Mouse (Mus musculus): ENCODE results near the gene Zfyve1. TPM values are rescaled to one million over a fixed set of nuclear protein-coding genes. Genes with fewer than 3 reads are reported as not detected.
A peak's percentile ranks its signal among the peaks of the same experiment; 100 is the strongest.
"Not testable (repeated sequence)": the region's sequence is repeated elsewhere in the genome, so short reads cannot be mapped to it uniquely, and the experiment has no call there.

The Zfyve1 gene
- polyA plus RNA-seq, 1 experiment: 37.7 TPM

DNA sequence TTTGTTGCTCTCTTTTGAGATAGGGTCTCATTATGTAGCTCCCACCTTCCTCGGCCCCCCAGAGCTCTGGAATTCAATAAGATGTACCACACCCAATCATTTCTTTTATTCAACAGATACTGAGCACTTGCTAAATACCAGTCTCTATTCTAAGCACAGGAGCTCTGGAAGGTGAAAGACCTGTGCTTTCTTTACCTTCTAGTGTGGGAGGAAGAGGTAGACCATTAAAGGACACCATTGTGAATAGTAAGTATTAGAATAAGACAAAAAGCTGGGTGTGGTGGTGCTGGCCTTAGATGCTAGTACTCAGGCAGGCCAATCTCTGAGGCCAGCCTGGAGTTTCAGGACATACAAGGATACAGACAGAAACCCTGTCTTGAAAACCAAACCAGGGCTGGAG lies 27.3 kb upstream of the Zfyve1 start:
- no peaks in the 10 kb centered on the region for H3K36me3 ChIP-seq (ENCODE audit: control insufficient read depth, insufficient read depth, low read length, poor library complexity, severe bottlenecking)

DNA sequence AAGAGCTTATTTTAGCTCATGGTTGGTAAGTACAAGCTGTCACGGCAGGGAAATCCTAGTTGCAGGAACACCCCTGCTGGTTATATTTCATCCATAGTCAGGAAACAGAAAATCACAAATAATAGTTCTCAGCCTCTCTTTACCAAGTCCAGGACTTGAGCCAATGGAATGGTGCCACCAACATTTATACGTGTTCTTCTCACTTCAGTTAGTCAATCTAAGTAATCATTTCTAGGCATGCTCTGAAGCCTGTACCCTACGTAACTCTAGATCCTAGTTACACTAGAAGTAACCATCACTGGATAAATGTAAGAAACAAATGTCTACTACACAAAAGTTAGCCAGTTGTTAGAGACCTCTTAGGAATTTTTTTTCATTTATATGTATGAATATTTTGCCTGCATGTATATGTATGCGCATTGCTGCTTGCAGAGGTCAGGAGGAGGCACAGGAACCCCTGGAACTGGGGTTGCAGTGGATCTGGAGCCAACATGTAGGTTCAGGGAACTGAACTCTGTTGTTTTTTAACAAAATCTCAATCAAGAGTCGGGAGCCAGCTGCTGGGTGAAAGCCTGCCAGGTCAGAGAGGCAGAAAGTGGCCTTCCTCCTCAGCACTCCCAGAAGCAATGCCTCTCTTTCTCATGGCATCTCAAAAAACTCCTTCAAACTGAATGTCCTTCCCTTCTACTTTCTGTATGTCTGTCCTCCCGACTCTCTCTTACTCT lies 25.2 kb upstream of the Zfyve1 start:
- Histone ChIP-seq H3K36me3 (ENCODE audit: control insufficient read depth, insufficient read depth, low read length, poor library complexity, severe bottlenecking) (no peaks in the 10 kb centered on the region), H3K9ac (ENCODE audit: low read depth, poor library complexity, severe bottlenecking) (no peak overlapping the region), H3K9me3 (replicated peaks; ENCODE audit: control insufficient read depth, insufficient read depth, low read length, poor library complexity, severe bottlenecking) (no peaks in the 10 kb centered on the region), H3K27ac (ENCODE audit: insufficient read depth, low read length) (no peak overlapping the region), H3K4me3 (ENCODE audit: low read depth, low read length) (no peak overlapping the region), H3K4me1 (ENCODE audit: control insufficient read depth, insufficient read depth, low read length) (peaks cover 3% of the 10 kb centered on the region), H3K27me3 (ENCODE audit: control insufficient read depth, insufficient read depth, low read length, poor library complexity, severe bottlenecking) (no peaks in the 10 kb centered on the region)
- TF ChIP-seq EP300 (IDR thresholded peaks at IDR 0.05; ENCODE audit: insufficient read depth, low read depth, low read length): no peak
- no peak for TF ChIP-seq CTCF (IDR thresholded peaks at IDR 0.05; ENCODE audit: low read depth, low read length)

More for the DNA sequence above, 27.3 kb upstream of the Zfyve1 start:
- peak overlapping the region; percentile 61; the same call in 1 of the 2 replicates for H3K27ac ChIP-seq (ENCODE audit: insufficient read depth, low read length)
- H3K4me3 ChIP-seq (ENCODE audit: low read depth, low read length): no peak overlapping the region
- no peaks in the 10 kb centered on the region for H3K9me3 ChIP-seq (replicated peaks; ENCODE audit: control insufficient read depth, insufficient read depth, low read length, poor library complexity, severe bottlenecking)
- peaks cover 3% of the 10 kb centered on the region for H3K4me1 ChIP-seq (ENCODE audit: control insufficient read depth, insufficient read depth, low read length)
- H3K27me3 ChIP-seq (ENCODE audit: control insufficient read depth, insufficient read depth, low read length, poor library complexity, severe bottlenecking): no peaks in the 10 kb centered on the region
- no peak for TF ChIP-seq POLR2A (IDR thresholded peaks at IDR 0.05; ENCODE audit: insufficient read depth, low read length)
- TF ChIP-seq CTCF (IDR thresholded peaks at IDR 0.05; ENCODE audit: low read depth, low read length): no peak
- no peak for TF ChIP-seq EP300 (IDR thresholded peaks at IDR 0.05; ENCODE audit: insufficient read depth, low read depth, low read length)
- H3K9ac ChIP-seq (ENCODE audit: low read depth, poor library complexity, severe bottlenecking): no peak overlapping the region

DNA sequence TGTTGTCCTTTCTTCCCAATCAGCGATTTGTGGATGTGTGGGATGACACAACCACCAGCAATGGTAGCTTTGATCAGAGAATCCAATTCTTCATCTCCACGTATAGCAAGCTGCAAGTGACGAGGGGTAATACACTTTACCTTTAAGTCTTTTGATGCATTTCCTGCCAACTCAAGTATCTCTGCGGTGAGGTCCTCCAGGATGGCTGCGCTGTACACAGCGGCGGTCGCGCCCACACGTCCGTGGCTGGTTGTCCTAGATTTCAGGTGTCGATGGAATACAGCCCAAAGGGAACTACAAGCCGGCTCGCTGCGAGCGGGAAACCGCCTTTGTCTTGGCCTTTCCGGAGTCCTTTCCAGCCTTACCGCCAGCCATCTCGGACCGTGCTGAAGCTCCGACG lies 23.7 kb upstream of the Zfyve1 start:
- not testable (repeated sequence) for H3K27ac ChIP-seq (ENCODE audit: insufficient read depth, low read length); H3K4me1 ChIP-seq (ENCODE audit: control insufficient read depth, insufficient read depth, low read length); H3K36me3 ChIP-seq (ENCODE audit: control insufficient read depth, insufficient read depth, low read length, poor library complexity, severe bottlenecking); H3K9me3 ChIP-seq (replicated peaks; ENCODE audit: control insufficient read depth, insufficient read depth, low read length, poor library complexity, severe bottlenecking); H3K27me3 ChIP-seq (ENCODE audit: control insufficient read depth, insufficient read depth, low read length, poor library complexity, severe bottlenecking)
- Histone ChIP-seq H3K9ac (ENCODE audit: low read depth, poor library complexity, severe bottlenecking) (peak overlapping the region; percentile 80), H3K4me3 (ENCODE audit: low read depth, low read length) (peak overlapping the region; percentile 69)

DNA sequence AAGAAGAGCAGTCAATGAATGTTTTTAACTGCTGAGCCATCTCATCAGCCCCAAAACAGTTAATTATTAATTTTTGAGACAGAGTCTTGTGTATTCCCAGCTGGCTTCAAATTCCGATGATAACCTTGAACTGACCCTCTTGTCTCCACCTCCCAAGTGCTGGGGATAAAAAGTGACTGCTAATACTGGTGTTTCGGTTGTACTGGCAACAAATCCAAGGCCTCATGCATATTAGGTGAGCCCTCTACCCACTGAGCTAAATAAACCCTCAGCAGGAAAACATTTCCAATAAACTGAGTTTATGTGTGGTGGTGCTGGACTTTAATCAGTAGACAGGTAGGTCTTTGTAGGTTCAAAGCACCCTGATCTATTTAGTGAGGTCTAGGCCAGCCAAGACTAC lies 22.0 kb upstream of the Zfyve1 start:
- no peak overlapping the region for H3K27ac ChIP-seq (ENCODE audit: insufficient read depth, low read length)
- no peak overlapping the region for H3K4me3 ChIP-seq (ENCODE audit: low read depth, low read length)
- H3K27me3 ChIP-seq (ENCODE audit: control insufficient read depth, insufficient read depth, low read length, poor library complexity, severe bottlenecking): no peaks in the 10 kb centered on the region
- H3K36me3 ChIP-seq (ENCODE audit: control insufficient read depth, insufficient read depth, low read length, poor library complexity, severe bottlenecking): no peaks in the 10 kb centered on the region
- no peaks in the 10 kb centered on the region for H3K4me1 ChIP-seq (ENCODE audit: control insufficient read depth, insufficient read depth, low read length)
- no peaks in the 10 kb centered on the region for H3K9me3 ChIP-seq (replicated peaks; ENCODE audit: control insufficient read depth, insufficient read depth, low read length, poor library complexity, severe bottlenecking)
- H3K9ac ChIP-seq (ENCODE audit: low read depth, poor library complexity, severe bottlenecking): no peak overlapping the region
- TF ChIP-seq EP300 (IDR thresholded peaks at IDR 0.05; ENCODE audit: insufficient read depth, low read depth, low read length): no peak
- TF ChIP-seq CTCF (IDR thresholded peaks at IDR 0.05; ENCODE audit: low read depth, low read length): no peak
- no peak for TF ChIP-seq POLR2A (IDR thresholded peaks at IDR 0.05; ENCODE audit: insufficient read depth, low read length)

DNA sequence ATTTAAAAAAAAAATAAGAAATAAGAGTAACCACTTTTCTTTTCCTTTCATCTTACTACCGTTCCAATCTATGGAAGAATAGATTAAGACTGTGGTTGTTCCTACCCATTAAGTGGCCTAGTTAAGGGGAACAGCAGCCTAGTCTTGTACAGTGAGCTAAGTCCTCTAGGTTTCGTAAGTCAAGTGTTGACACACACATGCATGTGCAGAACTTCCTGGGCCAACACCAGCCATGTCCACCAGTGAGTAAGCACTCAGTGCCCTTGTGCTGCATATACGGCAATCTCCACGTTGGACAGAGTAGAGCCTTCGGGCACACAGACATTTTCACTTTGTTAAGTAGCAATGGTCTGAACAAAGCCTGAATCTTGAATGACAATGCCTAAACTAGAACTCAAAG lies 20.2 kb upstream of the Zfyve1 start:
- Histone ChIP-seq H3K36me3 (ENCODE audit: control insufficient read depth, insufficient read depth, low read length, poor library complexity, severe bottlenecking) (no peaks in the 10 kb centered on the region), H3K4me3 (ENCODE audit: low read depth, low read length) (no peak overlapping the region), H3K27ac (ENCODE audit: insufficient read depth, low read length) (no peak overlapping the region), H3K4me1 (ENCODE audit: control insufficient read depth, insufficient read depth, low read length) (no peaks in the 10 kb centered on the region), H3K9ac (ENCODE audit: low read depth, poor library complexity, severe bottlenecking) (no peak overlapping the region), H3K9me3 (replicated peaks; ENCODE audit: control insufficient read depth, insufficient read depth, low read length, poor library complexity, severe bottlenecking) (no peaks in the 10 kb centered on the region), H3K27me3 (ENCODE audit: control insufficient read depth, insufficient read depth, low read length, poor library complexity, severe bottlenecking) (no peaks in the 10 kb centered on the region)
- TF ChIP-seq POLR2A (IDR thresholded peaks at IDR 0.05; ENCODE audit: insufficient read depth, low read length) (no peak), EP300 (IDR thresholded peaks at IDR 0.05; ENCODE audit: insufficient read depth, low read depth, low read length) (no peak), CTCF (IDR thresholded peaks at IDR 0.05; ENCODE audit: low read depth, low read length) (no peak)

DNA sequence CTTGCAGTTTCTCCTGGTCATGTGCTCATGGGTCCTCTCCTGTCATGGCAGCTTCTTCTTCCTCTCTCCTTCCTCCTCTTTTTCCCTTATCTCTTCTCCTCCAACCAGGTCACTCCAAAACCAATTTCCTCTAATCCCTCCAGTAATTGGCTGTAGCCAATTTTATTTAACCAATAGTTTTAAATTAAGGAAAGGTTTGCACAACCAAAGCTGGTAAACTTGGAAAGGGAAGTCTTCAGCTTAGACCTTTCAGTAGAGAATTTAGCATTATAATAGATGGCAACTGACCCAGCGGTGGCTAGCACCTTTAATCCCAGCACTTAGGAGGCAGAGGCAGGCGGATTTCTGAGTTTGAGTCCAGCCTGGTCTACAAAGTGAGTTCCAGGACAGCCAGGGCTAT lies 9.4 kb upstream of the Zfyve1 start:
- not testable (repeated sequence) for H3K27me3 ChIP-seq (ENCODE audit: control insufficient read depth, insufficient read depth, low read length, poor library complexity, severe bottlenecking); H3K36me3 ChIP-seq (ENCODE audit: control insufficient read depth, insufficient read depth, low read length, poor library complexity, severe bottlenecking); H3K27ac ChIP-seq (ENCODE audit: insufficient read depth, low read length); H3K9me3 ChIP-seq (replicated peaks; ENCODE audit: control insufficient read depth, insufficient read depth, low read length, poor library complexity, severe bottlenecking); H3K9ac ChIP-seq (ENCODE audit: low read depth, poor library complexity, severe bottlenecking); H3K4me1 ChIP-seq (ENCODE audit: control insufficient read depth, insufficient read depth, low read length)
- H3K4me3 ChIP-seq (ENCODE audit: low read depth, low read length): peak overlapping the region; percentile 30
